Comparison of ENCODE assay signal across 13 mouse cellular contexts in the genomic region with DNA sequence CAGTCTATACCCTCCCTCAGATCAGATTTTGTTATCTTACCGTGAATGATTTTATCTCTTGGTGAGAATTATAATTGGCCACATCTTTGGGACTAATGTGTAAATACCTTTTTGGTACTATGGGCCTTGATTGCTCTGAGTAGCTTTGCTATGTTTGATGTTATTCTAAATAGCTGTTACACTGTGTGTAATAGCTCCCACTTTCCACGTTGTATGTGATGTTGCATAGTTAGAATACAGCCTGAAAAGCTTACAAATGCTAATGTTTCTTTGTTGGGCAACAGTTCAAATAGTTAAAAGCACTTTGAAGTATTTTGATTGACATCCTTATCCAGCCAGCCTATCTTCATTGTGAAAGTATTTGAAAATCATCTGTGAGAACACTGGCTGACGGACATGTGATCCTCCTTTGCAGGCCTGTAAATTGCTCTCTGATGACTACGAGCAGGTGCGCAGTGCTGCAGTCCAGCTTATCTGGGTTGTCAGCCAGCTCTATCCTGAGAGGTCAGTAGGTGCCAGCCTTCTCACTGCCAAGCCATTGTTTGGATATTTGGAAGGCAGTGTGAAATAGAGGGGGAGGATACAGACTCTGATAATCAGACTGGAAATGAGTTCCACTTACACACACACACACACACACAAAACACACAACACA. TPM values are rescaled to one million over a fixed set of nuclear protein-coding genes. Genes with fewer than 3 reads are reported as not detected.
DNase-seq lines count a peak whose midpoint lies in the region; ATAC-seq lines count a peak whose summit lies in the region.
"Had no signal": no experiment of that assay in that cellular context is flagged by ENCODE, and none has a peak within 500 bp of the region (broad histone marks: within the 10 kb centered on the region; RNA-seq: fewer than 3 reads in every experiment).

No protein-coding gene starts in this region.

- peak; percentile 59 to 79 for DNase-seq in heart, adult 18-20 months
- DNase-seq in ovary, adult 18-20 months (ENCODE audit: low spot score) = peak; percentile 10
- DNase-seq in ovary, postnatal 10 days (ENCODE audit: low spot score) = no peak
- DNase-seq in gastrocnemius, postnatal 14 days = peak; percentile 43
- DNase-seq in kidney, adult 9 months = no peak
- DNase-seq: kidney, adult 11 months; liver, embryonic 13.5 days had no signal

- 73% methylated on average over 5 of the region's 5 CpGs for WGBS in heart, embryonic 11.5 days (ENCODE audit: insufficient replicate concordance)
- 88% methylated on average over 5 of the region's 5 CpGs for WGBS in kidney, embryonic 15.5 days
- WGBS in hindbrain, embryonic 16.5 days = 68% methylated on average over 5 of the region's 5 CpGs

- H3K4me3 ChIP-seq in heart, embryonic 11.5 days (ENCODE audit: low read depth, low read length) = no peak overlapping the region
- H3K4me3 ChIP-seq in kidney, embryonic 15.5 days (replicated peaks) = no peak overlapping the region
- H3K4me3 ChIP-seq in hindbrain, embryonic 16.5 days (ENCODE audit: low read length) = no peak overlapping the region
- H3K4me3 ChIP-seq: embryonic facial prominence, embryonic 13.5 days; liver, embryonic 13.5 days; stomach, embryonic 15.5 days had no signal

- H3K4me1 ChIP-seq in heart, embryonic 11.5 days (ENCODE audit: control insufficient read depth, insufficient read depth, low read length) = no peaks in the 10 kb centered on the region
- H3K4me1 ChIP-seq in kidney, embryonic 15.5 days = no peaks in the 10 kb centered on the region
- no peaks in the 10 kb centered on the region for H3K4me1 ChIP-seq in hindbrain, embryonic 16.5 days (ENCODE audit: control insufficient read depth, insufficient read depth, low read depth, low read length)
- H3K4me1 ChIP-seq: embryonic facial prominence, embryonic 13.5 days; liver, embryonic 13.5 days; stomach, embryonic 15.5 days had no signal

- H3K36me3 ChIP-seq in heart, embryonic 11.5 days (ENCODE audit: control insufficient read depth, insufficient read depth, low read length) = peaks cover 11% of the 10 kb centered on the region
- peaks cover 55% of the 10 kb centered on the region for H3K36me3 ChIP-seq in kidney, embryonic 15.5 days
- H3K36me3 ChIP-seq in hindbrain, embryonic 16.5 days (ENCODE audit: control insufficient read depth, insufficient read depth, low read length) = peaks cover 10% of the 10 kb centered on the region; the same call in 1 of the 2 replicates

- no peak for ATAC-seq in heart, embryonic 11.5 days (replicated peaks; ENCODE audit: insufficient number of reproducible peaks, low FRiP score, low TSS enrichment)
- no peak for ATAC-seq in kidney, embryonic 15.5 days (replicated peaks; ENCODE audit: low FRiP score)
- ATAC-seq in hindbrain, embryonic 16.5 days = no peak; the same call in 1 of the 2 replicates

- no peaks in the 10 kb centered on the region for H3K27me3 ChIP-seq in heart, embryonic 11.5 days (ENCODE audit: control insufficient read depth, insufficient read depth, low read length)
- no peaks in the 10 kb centered on the region for H3K27me3 ChIP-seq in kidney, embryonic 15.5 days
- no peaks in the 10 kb centered on the region for H3K27me3 ChIP-seq in hindbrain, embryonic 16.5 days (replicated peaks; ENCODE audit: control insufficient read depth, insufficient read depth, low read length)
- H3K27me3 ChIP-seq: embryonic facial prominence, embryonic 13.5 days; liver, embryonic 13.5 days; stomach, embryonic 15.5 days had no signal

- H3K9ac ChIP-seq in heart, embryonic 11.5 days (ENCODE audit: low read depth, low read length) = no peak overlapping the region
- H3K9ac ChIP-seq in kidney, embryonic 15.5 days = no peak overlapping the region
- no peak overlapping the region for H3K9ac ChIP-seq in hindbrain, embryonic 16.5 days (ENCODE audit: low read depth, low read length)
- H3K9ac ChIP-seq: embryonic facial prominence, embryonic 13.5 days; liver, embryonic 13.5 days; stomach, embryonic 15.5 days had no signal

- no peak overlapping the region for H3K4me2 ChIP-seq in heart, embryonic 11.5 days
- H3K4me2 ChIP-seq in kidney, embryonic 15.5 days = no peak overlapping the region
- H3K4me2 ChIP-seq in hindbrain, embryonic 16.5 days (ENCODE audit: low read length) = no peak overlapping the region
- H3K4me2 ChIP-seq: embryonic facial prominence, embryonic 13.5 days; liver, embryonic 13.5 days; stomach, embryonic 15.5 days had no signal

- H3K27ac ChIP-seq in heart, embryonic 11.5 days (ENCODE audit: low read depth, low read length) = no peak overlapping the region
- H3K27ac ChIP-seq in kidney, embryonic 15.5 days = no peak overlapping the region
- H3K27ac ChIP-seq in hindbrain, embryonic 16.5 days (ENCODE audit: low read depth, low read length) = no peak overlapping the region
- H3K27ac ChIP-seq: embryonic facial prominence, embryonic 13.5 days; liver, embryonic 13.5 days; stomach, embryonic 15.5 days had no signal

- intact Hi-C loops in gastrocnemius, postnatal 14 days (cut with DNase I; ENCODE audit: low total_unique reads) = no loop called here

- no peaks in the 10 kb centered on the region for H3K9me3 ChIP-seq in heart, embryonic 11.5 days (replicated peaks; ENCODE audit: control insufficient read depth, low read length)
- no peaks in the 10 kb centered on the region for H3K9me3 ChIP-seq in kidney, embryonic 15.5 days (replicated peaks)
- H3K9me3 ChIP-seq in hindbrain, embryonic 16.5 days (ENCODE audit: control insufficient read depth, low read length) = no peaks in the 10 kb centered on the region
- H3K9me3 ChIP-seq: embryonic facial prominence, embryonic 13.5 days; liver, embryonic 13.5 days; stomach, embryonic 15.5 days had no signal

RNA-seq across cellular contexts. Expression of a gene that starts 19.9 kb away (rescaled TPM):
- 10 to 100 TPM; 51.9 to 69.1 TPM for total RNA-seq in heart, adult 18-20 months (2021)
- polyA plus RNA-seq in heart, embryonic 11.5 days (2014; fragmentation: Nextera tagmentation; extraction: Ambion mirVana) = 37.8 and 40.1 TPM in 2 replicates
- 10 to 100 TPM; 21.2 to 24.9 TPM for total RNA-seq in gastrocnemius, postnatal 14 days (2021)
- polyA plus RNA-seq in kidney, embryonic 15.5 days (2015; fragmentation: Nextera tagmentation; extraction: Ambion mirVana) = 50.2 and 53.5 TPM in 2 replicates
- 43.3 and 50.1 TPM in 2 replicates for polyA plus RNA-seq in hindbrain, embryonic 16.5 days (2015; fragmentation: Nextera tagmentation; extraction: Ambion mirVana)

RNA-seq across cellular contexts. Expression of a gene that starts 49.6 kb away (rescaled TPM):
- total RNA-seq in heart, adult 18-20 months (2021) = under 1 TPM; 0.37 to 0.69 TPM
- 0.66 and 0.67 TPM in 2 replicates for polyA plus RNA-seq in heart, embryonic 11.5 days (2014; fragmentation: Nextera tagmentation; extraction: Ambion mirVana)
- under 1 TPM; 0.16 to 0.23 TPM for total RNA-seq in gastrocnemius, postnatal 14 days (2021)
- polyA plus RNA-seq in kidney, embryonic 15.5 days (2015; fragmentation: Nextera tagmentation; extraction: Ambion mirVana) = 2.0 and 2.3 TPM in 2 replicates
- 1.2 and 1.8 TPM in 2 replicates for polyA plus RNA-seq in hindbrain, embryonic 16.5 days (2015; fragmentation: Nextera tagmentation; extraction: Ambion mirVana)
- total RNA-seq: gastrocnemius, postnatal 36 days had no signal

Comparison
In these comparisons a context has a peak if more than half of its experiments do, and no peak if none do; other contexts are left out.
1. DNase-seq: peak in heart, adult 18-20 months (2 of 2), ovary, adult 18-20 months (single experiment) and gastrocnemius, postnatal 14 days (single experiment); none in ovary, postnatal 10 days (single experiment) and kidney, adult 9 months (single experiment).